Mouse (Mus musculus): ENCODE results near the gene Luc7l. TPM values are rescaled to one million over a fixed set of nuclear protein-coding genes. Genes with fewer than 3 reads are reported as not detected.
"Not testable (repeated sequence)": the region's sequence is repeated elsewhere in the genome, so short reads cannot be mapped to it uniquely, and the experiment has no call there.

The Luc7l gene
- polyA plus RNA-seq, 1 experiment from 2014 or later = 54.2 TPM

DNA sequence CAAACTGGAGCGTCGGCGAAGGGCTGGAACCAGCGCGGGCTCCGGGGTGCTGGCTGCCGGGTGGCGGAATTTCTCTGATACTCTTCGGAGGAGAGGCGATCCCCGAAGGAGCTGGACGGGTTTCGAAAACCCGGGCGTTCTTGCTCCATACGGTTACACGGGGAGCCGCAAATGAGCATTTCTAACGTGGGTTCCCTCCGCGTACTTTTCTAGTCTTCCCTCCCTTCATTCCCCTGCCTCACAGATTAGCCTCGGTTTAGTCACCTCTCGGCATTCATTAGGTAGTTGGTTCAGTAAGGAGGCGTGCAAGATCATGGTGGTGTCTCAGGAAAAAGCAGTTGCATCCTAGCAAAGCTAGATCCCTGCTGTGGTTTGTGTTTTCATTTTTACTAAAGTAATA, 703 bp downstream of the Luc7l start:
- no peak; the same call in 1 of the 2 replicates for ATAC-seq (ENCODE audit: extremely low read depth, insufficient number of reproducible peaks, low FRiP score, low TSS enrichment)
- under 1% methylated on average over 24 of the region's 24 CpGs for WGBS

DNA sequence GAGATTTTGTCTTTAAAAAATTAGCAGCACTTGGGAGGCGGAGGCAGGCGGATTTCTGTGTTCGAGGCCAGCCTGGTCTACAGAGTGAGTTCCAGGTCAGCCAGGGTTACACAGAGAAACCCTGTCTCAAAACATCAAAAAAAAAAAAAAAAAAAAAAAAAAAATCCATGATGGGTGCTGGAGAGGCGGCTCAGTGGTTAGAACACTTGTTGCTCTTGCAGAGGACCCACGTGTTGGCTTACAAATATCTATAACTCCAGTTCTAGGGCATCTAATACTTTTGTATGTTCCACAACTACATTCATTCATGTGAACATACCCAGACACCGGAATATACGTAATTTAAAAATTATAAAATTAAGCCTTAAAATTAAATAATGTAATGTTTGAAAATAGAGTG, 2.6 kb downstream of the Luc7l start:
- Histone ChIP-seq H3K27ac (replicated peaks) (no peak overlapping the region), H3K9ac (no peak overlapping the region), H3K9me3 (no peaks in the 10 kb centered on the region), H3K36me3 (peaks cover 50% of the 10 kb centered on the region), H3K4me2 (no peak overlapping the region), H3K4me1 (peaks cover 19% of the 10 kb centered on the region), H3K27me3 (replicated peaks) (no peaks in the 10 kb centered on the region), H3K4me3 (no peak overlapping the region)
- WGBS = 93% methylated on average over 7 of the region's 7 CpGs
- ATAC-seq (ENCODE audit: extremely low read depth, insufficient number of reproducible peaks, low FRiP score, low TSS enrichment) = no peak

More for the DNA sequence above, 703 bp downstream of the Luc7l start:
- H3K4me2 ChIP-seq = peak overlapping the region; percentile 91
- peaks cover 19% of the 10 kb centered on the region for H3K4me1 ChIP-seq
- H3K9me3 ChIP-seq = no peaks in the 10 kb centered on the region
- no peaks in the 10 kb centered on the region for H3K27me3 ChIP-seq (replicated peaks)
- H3K4me3 ChIP-seq = peak overlapping the region; percentile 71
- H3K36me3 ChIP-seq = peaks cover 32% of the 10 kb centered on the region
- H3K27ac ChIP-seq (replicated peaks) = peak overlapping the region; percentile 96
- H3K9ac ChIP-seq = peak overlapping the region; percentile 93

DNA sequence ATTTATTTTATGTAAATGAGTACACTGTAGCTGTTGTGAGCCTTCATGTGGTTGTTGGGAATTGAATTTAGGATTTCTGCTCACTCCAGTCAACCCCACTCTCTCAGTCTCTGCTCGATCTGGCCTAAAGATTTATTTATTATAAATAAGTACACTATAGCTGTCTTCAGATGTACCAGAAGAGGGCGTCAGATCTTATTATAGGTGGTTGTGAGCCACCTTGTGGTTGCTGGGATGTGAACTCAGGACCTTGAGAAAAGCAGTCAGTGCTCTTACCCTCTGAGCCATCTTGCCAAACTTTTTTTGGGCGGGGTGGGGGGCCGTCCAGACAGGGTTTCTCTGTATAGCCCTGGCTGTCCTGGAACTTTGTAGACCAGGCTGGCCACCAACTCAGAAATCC, 9.1 kb downstream of the Luc7l start:
- no peaks in the 10 kb centered on the region for H3K4me1 ChIP-seq
- WGBS = 80% methylated on average over 4 of the region's 4 CpGs
- H3K9ac ChIP-seq = no peak overlapping the region
- no peaks in the 10 kb centered on the region for H3K9me3 ChIP-seq
- no peak overlapping the region for H3K4me2 ChIP-seq
- H3K4me3 ChIP-seq = no peak overlapping the region
- no peak overlapping the region for H3K27ac ChIP-seq (replicated peaks)
- no peaks in the 10 kb centered on the region for H3K27me3 ChIP-seq (replicated peaks)
- ATAC-seq (ENCODE audit: extremely low read depth, insufficient number of reproducible peaks, low FRiP score, low TSS enrichment) = no peak
- peaks cover 96% of the 10 kb centered on the region for H3K36me3 ChIP-seq

DNA sequence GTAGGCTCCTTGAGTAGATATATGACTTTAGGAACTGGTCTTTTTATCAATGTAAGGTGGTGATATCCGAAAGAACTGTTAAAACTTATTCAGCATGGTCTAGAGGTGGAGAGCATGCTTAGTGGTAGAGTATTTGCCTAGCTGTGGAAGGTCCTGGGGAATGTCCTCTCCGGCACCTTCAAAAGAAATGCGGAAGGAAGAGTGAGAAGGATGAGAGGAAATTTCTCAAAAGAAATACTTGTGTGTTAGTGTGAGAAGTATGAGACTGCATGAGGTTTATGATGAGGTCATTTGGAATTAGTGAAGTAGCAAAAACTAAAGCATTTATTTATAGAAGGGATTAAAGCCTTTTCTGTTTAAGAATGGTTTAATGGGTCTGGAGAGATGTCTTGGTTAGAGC, 9.7 kb downstream of the Luc7l start:
- no peak overlapping the region for H3K27ac ChIP-seq (replicated peaks)
- 87% methylated on average over 3 of the region's 3 CpGs for whole genome bisulfite sequencing
- ATAC-seq (ENCODE audit: extremely low read depth, insufficient number of reproducible peaks, low FRiP score, low TSS enrichment) = no peak
- no peak overlapping the region for H3K4me3 ChIP-seq
- H3K9ac ChIP-seq = no peak overlapping the region
- H3K4me1 ChIP-seq = no peaks in the 10 kb centered on the region
- H3K9me3 ChIP-seq = no peaks in the 10 kb centered on the region
- H3K27me3 ChIP-seq (replicated peaks) = no peaks in the 10 kb centered on the region
- H3K4me2 ChIP-seq = no peak overlapping the region
- H3K36me3 ChIP-seq = peaks cover 96% of the 10 kb centered on the region

DNA sequence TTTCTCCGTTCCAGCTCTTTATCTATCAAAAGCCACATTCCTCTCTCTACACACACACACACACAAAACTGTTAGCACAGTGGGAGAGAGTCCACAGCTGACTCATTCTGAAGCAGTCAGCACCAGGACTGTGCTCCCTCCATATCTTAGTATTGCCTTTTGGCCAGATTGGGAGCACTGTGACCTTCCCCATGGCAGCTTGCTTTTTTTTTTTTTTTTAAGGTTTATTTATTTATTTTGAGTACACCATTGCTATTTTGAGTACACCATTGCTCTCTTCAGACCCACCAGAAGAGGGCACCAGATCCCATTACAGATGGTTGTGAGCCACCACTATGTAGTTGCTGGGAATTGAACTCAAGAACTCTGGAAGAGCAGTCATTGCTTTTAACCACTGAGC, 16.2 kb downstream of the Luc7l start:
- H3K9ac ChIP-seq = no peak overlapping the region

DNA sequence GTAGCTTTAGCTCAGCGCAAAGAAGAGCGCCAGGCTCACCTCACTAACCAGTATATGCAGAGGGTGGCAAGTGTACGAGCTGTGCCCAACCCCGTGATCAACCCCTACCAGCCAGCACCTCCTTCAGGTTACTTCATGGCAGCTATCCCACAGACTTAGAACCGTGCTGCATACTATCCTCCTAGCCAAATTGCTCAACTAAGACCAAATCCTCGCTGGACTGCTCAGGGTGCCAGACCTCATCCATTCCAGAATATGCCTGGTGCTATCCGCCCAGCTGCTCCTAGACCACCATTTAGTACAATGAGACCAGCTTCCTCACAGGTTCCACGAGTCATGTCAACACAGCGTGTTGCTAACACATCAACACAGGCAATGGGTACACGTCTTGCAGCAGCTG, 16.9 kb downstream of the Luc7l start:
- not testable (repeated sequence) for H3K9ac ChIP-seq; H3K4me2 ChIP-seq; H3K4me3 ChIP-seq; H3K27me3 ChIP-seq (replicated peaks); H3K9me3 ChIP-seq; ATAC-seq (ENCODE audit: extremely low read depth, insufficient number of reproducible peaks, low FRiP score, low TSS enrichment); H3K27ac ChIP-seq (replicated peaks); H3K4me1 ChIP-seq
- H3K36me3 ChIP-seq = peaks cover 89% of the 10 kb centered on the region
- WGBS = 94% methylated on average over 10 of the region's 10 CpGs

More for the DNA sequence above, 16.2 kb downstream of the Luc7l start:
- Histone ChIP-seq H3K27me3 (replicated peaks) (no peaks in the 10 kb centered on the region), H3K9me3 (no peaks in the 10 kb centered on the region), H3K36me3 (peaks cover 93% of the 10 kb centered on the region), H3K27ac (replicated peaks) (no peak overlapping the region), H3K4me2 (no peak overlapping the region), H3K4me1 (no peaks in the 10 kb centered on the region), H3K4me3 (no peak overlapping the region)
- ATAC-seq (ENCODE audit: extremely low read depth, insufficient number of reproducible peaks, low FRiP score, low TSS enrichment) = no peak
- 21% methylated on average over 1 of the region's 1 CpGs for WGBS

DNA sequence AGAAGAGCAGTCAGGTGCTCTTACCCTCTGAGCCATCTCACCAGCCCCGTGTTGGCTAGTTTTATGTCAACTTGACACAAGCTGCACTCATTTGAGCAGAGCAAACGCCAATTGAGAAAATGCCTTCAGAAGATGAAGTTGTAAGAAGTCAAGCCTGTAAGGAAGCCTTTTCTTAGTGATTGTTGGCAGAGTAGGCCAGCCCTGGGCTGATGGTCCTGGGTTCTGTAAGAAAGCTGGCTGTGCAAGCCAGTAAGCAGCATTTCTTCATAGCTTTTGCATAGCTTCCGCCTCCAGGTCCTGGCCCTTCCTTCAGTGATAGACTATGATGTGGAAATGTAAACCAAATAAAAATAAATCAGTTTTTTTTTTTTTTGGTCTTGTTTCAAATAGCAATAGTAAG, 19.9 kb downstream of the Luc7l start:
- Histone ChIP-seq H3K4me2 (no peak overlapping the region), H3K9me3 (no peaks in the 10 kb centered on the region), H3K36me3 (peaks cover 89% of the 10 kb centered on the region), H3K9ac (no peak overlapping the region), H3K4me1 (peaks cover under 1% of the 10 kb centered on the region; the same call in 1 of the 2 replicates), H3K27ac (replicated peaks) (no peak overlapping the region), H3K27me3 (replicated peaks) (no peaks in the 10 kb centered on the region), H3K4me3 (no peak overlapping the region)
- no peak for ATAC-seq (ENCODE audit: extremely low read depth, insufficient number of reproducible peaks, low FRiP score, low TSS enrichment)
- WGBS = 81% methylated on average over 3 of the region's 3 CpGs

DNA sequence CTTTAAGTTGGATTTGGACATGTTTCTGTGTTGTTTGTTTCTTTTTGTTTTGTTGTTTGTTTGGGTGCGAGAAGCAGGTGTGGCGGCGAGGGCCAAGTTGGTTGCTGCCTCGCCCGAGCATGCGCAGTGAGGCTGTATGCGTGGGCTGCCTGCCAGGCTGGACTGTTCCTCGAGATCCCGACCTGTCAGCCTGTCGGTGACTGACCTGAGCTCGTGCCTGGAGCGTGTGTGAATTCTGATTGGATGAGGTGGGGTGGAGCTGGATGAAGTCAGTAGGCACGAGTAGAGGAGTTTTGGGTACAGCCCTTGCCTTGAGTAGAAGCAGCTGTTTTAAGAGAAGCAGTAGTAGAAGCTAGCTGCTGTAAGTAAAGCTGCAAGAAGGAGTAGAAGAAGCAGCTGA, 23.2 kb downstream of the Luc7l start:
- no peak overlapping the region for H3K4me2 ChIP-seq
- no peaks in the 10 kb centered on the region for H3K9me3 ChIP-seq
- 82% methylated on average over 13 of the region's 13 CpGs for WGBS
- peaks cover 4% of the 10 kb centered on the region; the same call in 1 of the 2 replicates for H3K4me1 ChIP-seq
- ATAC-seq (ENCODE audit: extremely low read depth, insufficient number of reproducible peaks, low FRiP score, low TSS enrichment) = no peak
- H3K27me3 ChIP-seq (replicated peaks) = no peaks in the 10 kb centered on the region
- H3K4me3 ChIP-seq = no peak overlapping the region
- H3K9ac ChIP-seq = no peak overlapping the region
- no peak overlapping the region for H3K27ac ChIP-seq (replicated peaks)
- H3K36me3 ChIP-seq = peaks cover 94% of the 10 kb centered on the region

DNA sequence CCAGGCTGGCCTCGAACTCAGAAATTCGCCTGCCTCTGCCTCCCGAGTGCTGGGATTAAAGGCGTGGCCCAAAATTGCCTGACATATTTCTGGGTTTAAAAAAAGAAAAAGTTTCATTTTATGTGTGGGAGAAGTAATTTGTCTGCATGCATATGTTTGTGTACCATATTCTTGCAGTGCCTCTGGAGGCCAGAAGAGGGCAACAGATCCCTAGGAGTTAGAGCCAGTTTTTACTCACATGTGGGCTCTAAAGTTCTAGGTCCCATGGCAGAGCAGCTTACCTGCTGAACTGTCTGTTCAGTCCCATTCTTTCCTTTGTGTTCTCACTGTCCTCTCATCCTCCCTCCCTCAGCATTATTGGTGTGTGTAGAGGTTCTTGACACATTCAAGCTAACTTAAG, 24.0 kb downstream of the Luc7l start:
- Histone ChIP-seq H3K9me3 (no peaks in the 10 kb centered on the region), H3K4me1 (peaks cover 4% of the 10 kb centered on the region; the same call in 1 of the 2 replicates), H3K4me2 (no peak overlapping the region), H3K27me3 (replicated peaks) (no peaks in the 10 kb centered on the region), H3K36me3 (peaks cover 94% of the 10 kb centered on the region), H3K9ac (no peak overlapping the region), H3K4me3 (no peak overlapping the region), H3K27ac (replicated peaks) (no peak overlapping the region)
- 82% methylated on average over 4 of the region's 4 CpGs for WGBS
- no peak for ATAC-seq (ENCODE audit: extremely low read depth, insufficient number of reproducible peaks, low FRiP score, low TSS enrichment)

DNA sequence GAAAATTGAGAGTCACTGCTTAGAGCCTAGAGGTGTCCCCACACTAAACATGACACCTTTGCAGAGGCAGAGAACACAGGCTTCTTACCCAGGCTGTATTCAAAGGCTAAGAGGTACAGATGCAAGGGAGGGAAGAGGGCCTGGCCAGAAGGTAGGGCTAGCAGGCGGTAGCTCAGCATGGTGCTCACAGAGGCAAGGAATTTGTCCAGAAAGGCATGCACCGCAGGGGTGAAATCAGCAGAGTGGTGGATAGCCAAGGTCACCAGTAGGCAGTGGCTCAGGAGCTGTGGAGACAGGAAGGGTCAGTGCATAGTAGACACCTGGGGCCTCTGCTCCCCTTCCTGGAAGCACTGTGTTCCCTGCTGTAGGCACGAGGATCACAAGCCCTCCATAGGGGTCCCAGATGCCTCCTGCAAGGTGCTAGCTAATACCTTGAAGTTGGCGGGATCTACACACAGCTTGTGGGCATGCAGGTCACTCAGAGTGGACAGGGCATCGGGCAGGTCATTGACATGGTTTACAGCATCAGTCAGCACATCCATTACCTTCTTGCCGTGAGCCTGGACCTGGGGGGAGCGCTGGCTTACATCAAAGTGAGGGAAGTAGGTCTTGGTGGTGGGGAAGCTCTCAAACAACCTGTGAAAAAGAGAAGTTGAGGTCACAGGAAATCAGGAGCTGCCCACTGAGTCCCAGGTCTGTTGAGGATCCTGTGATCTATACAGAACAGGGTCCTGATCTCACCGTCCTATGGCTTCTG, 33.7 kb downstream of the Luc7l start:
- no peak overlapping the region for H3K4me3 ChIP-seq
- no peak overlapping the region for H3K9ac ChIP-seq
- H3K27me3 ChIP-seq (replicated peaks) = no peaks in the 10 kb centered on the region
- H3K9me3 ChIP-seq = peaks cover 3% of the 10 kb centered on the region; the same call in 1 of the 2 replicates
- no peak overlapping the region for H3K4me2 ChIP-seq
- ATAC-seq (ENCODE audit: extremely low read depth, insufficient number of reproducible peaks, low FRiP score, low TSS enrichment) = no peak
- 80% methylated on average over 8 of the region's 8 CpGs for WGBS
- peaks cover 99% of the 10 kb centered on the region for H3K36me3 ChIP-seq
- H3K27ac ChIP-seq (replicated peaks) = no peak overlapping the region
- no peaks in the 10 kb centered on the region for H3K4me1 ChIP-seq

DNA sequence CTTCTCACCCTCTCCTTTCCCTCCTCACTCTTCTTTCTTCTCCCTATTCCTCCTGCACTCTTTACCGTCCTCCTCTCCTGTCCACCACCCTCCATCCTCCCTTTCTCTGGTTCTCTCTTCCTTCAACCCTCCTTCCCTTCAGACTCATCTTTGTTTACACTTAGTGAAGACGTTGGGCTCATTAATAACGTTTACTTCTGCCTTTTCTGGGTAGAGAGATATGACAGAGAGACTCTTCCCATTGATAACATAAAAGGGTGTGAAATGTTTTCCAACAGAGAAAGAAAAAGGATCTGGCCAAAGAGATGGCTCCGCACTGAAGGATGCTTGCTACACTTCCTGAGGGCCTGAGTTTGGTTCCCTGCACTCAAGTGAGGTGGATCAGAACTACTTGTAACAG, 36.8 kb downstream of the Luc7l start:
- Histone ChIP-seq H3K9ac (no peak overlapping the region), H3K27me3 (replicated peaks) (no peaks in the 10 kb centered on the region), H3K4me1 (no peaks in the 10 kb centered on the region), H3K27ac (replicated peaks) (no peak overlapping the region), H3K36me3 (peaks cover 74% of the 10 kb centered on the region), H3K9me3 (peaks cover 11% of the 10 kb centered on the region), H3K4me2 (no peak overlapping the region), H3K4me3 (no peak overlapping the region)
- no peak for ATAC-seq (ENCODE audit: extremely low read depth, insufficient number of reproducible peaks, low FRiP score, low TSS enrichment)
- 78% methylated on average over 4 of the region's 4 CpGs for WGBS

DNA sequence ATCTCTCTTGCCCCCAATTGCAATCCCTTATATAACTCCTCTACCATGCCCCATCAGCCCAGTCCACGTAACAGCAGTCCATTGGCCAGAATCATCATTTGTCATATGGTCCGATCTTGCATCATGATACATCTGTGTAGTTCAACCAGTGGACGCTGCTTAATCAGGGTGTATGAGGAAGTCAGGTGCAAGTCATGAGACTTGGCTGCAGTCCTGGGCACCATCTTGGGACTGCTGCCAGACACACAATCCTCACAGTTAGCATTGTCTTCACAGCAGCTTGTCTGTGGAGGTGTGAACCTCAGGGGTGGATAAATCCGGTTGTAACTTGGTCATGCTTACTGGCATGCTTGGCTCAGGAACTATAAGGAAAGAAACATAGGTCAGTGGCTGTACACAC, 45.6 kb downstream of the Luc7l start:
- 85% methylated on average over 4 of the region's 4 CpGs for WGBS
- not testable (repeated sequence) for H3K36me3 ChIP-seq; H3K9ac ChIP-seq; H3K27me3 ChIP-seq (replicated peaks); H3K27ac ChIP-seq (replicated peaks); H3K4me1 ChIP-seq; H3K4me3 ChIP-seq; ATAC-seq (ENCODE audit: extremely low read depth, insufficient number of reproducible peaks, low FRiP score, low TSS enrichment); H3K4me2 ChIP-seq
- peaks cover 10% of the 10 kb centered on the region for H3K9me3 ChIP-seq
